Mouse (Mus musculus) stomach, embryonic 14.5 days (tissue): ENCODE results near the gene Tsx. TPM values are rescaled to one million over a fixed set of nuclear protein-coding genes. Genes with fewer than 3 reads are reported as not detected.
A peak's percentile ranks its signal among the peaks of the same experiment; 100 is the strongest.
"Not testable (repeated sequence)": the region's sequence is repeated elsewhere in the genome, so short reads cannot be mapped to it uniquely, and the experiment has no call there.

Source experiments
- ATAC-seq: fragments of 200-750 bp; cut with Nextera tagmentation; 2 replicates; pipeline ENCODE4 v1.8.0; 2017; ENCODE audit warnings: low read depth, moderate TSS enrichment; ENCODE audit not compliant: insufficient number of reproducible peaks, insufficient read depth, low FRiP score
- H3K27ac ChIP-seq: fragments of 300-500 bp; sonication (generic); 2 replicates; pipeline ENCODE4 v1.5.1; 2014; ENCODE audit warnings: mild to moderate bottlenecking, low read length, moderate library complexity, mixed read lengths
- H3K27me3 ChIP-seq: fragments of 300-500 bp; sonication (generic); 2 replicates; pipeline ENCODE4 v1.6.1; 2014; ENCODE audit warnings: low read length, control low read depth, mixed read lengths; ENCODE audit not compliant: control insufficient read depth, insufficient read depth
- H3K36me3 ChIP-seq: fragments of 300-500 bp; sonication (generic); 2 replicates; pipeline ENCODE4 v1.6.1; 2014; ENCODE audit warnings: mild to moderate bottlenecking, control low read depth, low read length, moderate library complexity, mixed read lengths; ENCODE audit not compliant: control insufficient read depth, insufficient read depth
- H3K4me1 ChIP-seq: fragments of 300-500 bp; sonication (generic); 2 replicates; pipeline ENCODE4 v1.6.1; 2014; ENCODE audit warnings: low read length, control low read depth, mixed read lengths; ENCODE audit not compliant: control insufficient read depth, insufficient read depth
- H3K4me2 ChIP-seq: fragments of 300-500 bp; sonication (generic); replicated peaks from 2 replicates; pipeline ENCODE4 v1.6.1; 2014; ENCODE audit warnings: low read depth, low read length, control low read depth
- H3K4me3 ChIP-seq: fragments of 300-500 bp; sonication (generic); 2 replicates; pipeline ENCODE4 v1.5.1; 2014; ENCODE audit warnings: low read depth, low read length, control low read depth
- H3K9ac ChIP-seq: fragments of 300-500 bp; sonication (generic); replicated peaks from 2 replicates; pipeline ENCODE4 v1.6.1; 2014; ENCODE audit warnings: low read depth, mild to moderate bottlenecking, control low read depth, low read length, moderate library complexity, mixed read lengths
- H3K9me3 ChIP-seq: fragments of 300-500 bp; sonication (generic); 2 replicates; pipeline ENCODE4 v1.6.1; 2016; ENCODE audit warnings: low read depth, low read length, control low read depth; ENCODE audit not compliant: control insufficient read depth
- WGBS: fragments of 180-500 bp; shearing (Covaris S2); extraction: QIAGEN DNeasy Blood & Tissue Kit; methylation state at CpG from one replicate; pipeline ENCODE4 v1.1.7; 2014; 5-methylcytosine and 5-hydroxymethylcytosine counted together
- polyA plus RNA-seq: library from polyadenylated mRNA; unstranded; fragments of >200 nt; fragmentation: Nextera tagmentation; extraction: Ambion mirVana; gene quantifications from 2 replicates; pipeline ENCODE4 v1.2.1, GENCODE M21; 2014

The Tsx gene
- polyA plus RNA-seq, 1 experiment from 2014 or later: 0.32 TPM

GRCm38 (mm10) chrX:103405021-103405420, 9.2 kb upstream of the Tsx start:
- no peak overlapping the region for H3K27ac ChIP-seq
- H3K4me1 ChIP-seq: no peaks in the 10 kb centered on the region
- 39% methylated on average over 11 of the region's 13 CpGs for WGBS
- no peak overlapping the region for H3K4me2 ChIP-seq
- H3K9me3 ChIP-seq: no peaks in the 10 kb centered on the region
- H3K4me3 ChIP-seq: no peak overlapping the region
- no peak for ATAC-seq
- H3K36me3 ChIP-seq: no peaks in the 10 kb centered on the region
- H3K27me3 ChIP-seq: 0 out of 2 replicates have a peak, but pooled peaks cover 2% of the 10 kb centered on the region
- no peak overlapping the region for H3K9ac ChIP-seq

DNA sequence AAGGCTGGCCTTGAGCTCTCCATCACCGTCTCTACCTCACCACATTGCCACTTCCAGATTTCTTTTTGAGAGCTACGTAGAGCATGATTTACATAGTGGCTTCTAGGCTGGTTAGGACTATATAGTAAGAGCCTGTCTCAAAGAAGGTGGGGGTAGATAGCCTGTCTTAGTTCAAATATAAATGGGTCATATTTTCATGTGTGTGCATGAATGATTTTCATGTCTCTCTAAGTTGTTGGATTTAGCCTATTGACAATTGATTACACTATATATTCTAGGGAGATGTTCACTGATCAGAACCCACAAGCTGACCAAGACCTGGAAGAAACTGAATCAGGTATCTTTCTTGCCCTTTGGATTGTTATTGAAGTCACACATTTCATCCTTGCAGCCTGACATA, 7.4 kb downstream of the Tsx start, which contains the start of gene Gm26992:
Gene Gm26992 (plus strand): TSS at position 301 of the 400 bp plus-strand sequence.
- Histone ChIP-seq H3K9me3 (no peaks in the 10 kb centered on the region), H3K9ac (no peak within 1 kb of the TSS), H3K27me3 (no peaks in the 10 kb centered on the region), H3K4me2 (no peak within 1 kb of the TSS), H3K4me1 (no peaks in the 10 kb centered on the region), H3K4me3 (no peak within 1 kb of the TSS), H3K36me3 (no peaks in the 10 kb centered on the region), H3K27ac (no peak within 1 kb of the TSS)
- no peak for ATAC-seq
- 90% methylated on average over 2 of the region's 2 CpGs for whole genome bisulfite sequencing

GRCm38 (mm10) chrX:103427677-103428076, 13.4 kb downstream of the Tsx start:
- Histone ChIP-seq H3K4me3 (no peak overlapping the region), H3K9me3 (no peaks in the 10 kb centered on the region), H3K9ac (no peak overlapping the region), H3K4me1 (no peaks in the 10 kb centered on the region), H3K27me3 (no peaks in the 10 kb centered on the region), H3K4me2 (no peak overlapping the region), H3K27ac (no peak overlapping the region), H3K36me3 (no peaks in the 10 kb centered on the region)
- 84% methylated on average over 7 of the region's 7 CpGs for WGBS
- ATAC-seq: no peak

GRCm38 (mm10) chrX:103432293-103432692, 18.0 kb downstream of the Tsx start:
- Histone ChIP-seq H3K27me3 (no peaks in the 10 kb centered on the region), H3K9ac (no peak overlapping the region), H3K27ac (no peak overlapping the region), H3K4me1 (no peaks in the 10 kb centered on the region), H3K9me3 (no peaks in the 10 kb centered on the region), H3K4me3 (no peak overlapping the region), H3K4me2 (no peak overlapping the region), H3K36me3 (no peaks in the 10 kb centered on the region)
- 56% methylated on average over 7 of the region's 7 CpGs for WGBS
- no peak for ATAC-seq

DNA sequence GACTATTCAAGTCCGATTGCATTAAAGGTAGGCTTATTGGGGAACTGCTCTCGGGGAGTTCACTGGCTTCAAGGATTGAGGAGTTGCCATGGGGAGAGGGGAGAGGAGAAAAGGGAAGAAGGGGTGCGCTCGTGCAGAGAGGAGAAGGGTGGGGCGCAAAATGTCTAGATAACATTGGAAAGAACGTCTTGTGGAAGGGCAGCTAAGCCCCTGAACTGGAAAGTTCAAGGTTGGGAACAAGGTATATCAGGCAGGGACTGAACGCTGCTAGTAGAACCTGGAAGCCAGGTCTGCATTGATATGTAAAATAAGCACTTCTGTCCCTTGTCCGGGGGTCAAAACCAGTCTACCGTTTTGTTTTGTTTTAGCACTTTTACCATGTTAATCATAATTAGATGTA, 23.8 kb downstream of the Tsx start:
- WGBS: 18% methylated on average over 9 of the region's 9 CpGs
- no peaks in the 10 kb centered on the region for H3K27me3 ChIP-seq

DNA sequence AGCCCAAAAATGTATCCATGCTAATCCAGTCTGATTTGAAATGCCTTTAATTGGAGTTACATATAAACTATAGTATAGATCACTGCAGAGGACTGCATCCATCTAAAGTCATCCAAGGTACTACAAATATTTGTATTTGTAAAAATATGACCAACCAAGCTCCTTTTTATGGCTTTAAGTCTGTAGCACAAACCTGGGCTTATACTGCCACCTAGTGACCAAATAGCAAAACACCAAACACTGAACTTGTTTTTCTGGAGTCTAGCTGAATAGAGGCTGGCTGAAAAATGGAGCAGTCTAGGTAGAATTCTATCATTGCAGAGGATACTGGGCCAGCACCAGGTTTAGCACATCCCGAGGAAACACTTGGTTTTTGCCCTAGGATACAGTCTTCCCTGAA, 26.5 kb downstream of the Tsx start:
- Histone ChIP-seq H3K4me2 (no peak overlapping the region), H3K36me3 (no peaks in the 10 kb centered on the region), H3K27me3 (no peaks in the 10 kb centered on the region), H3K9me3 (no peaks in the 10 kb centered on the region), H3K4me3 (no peak overlapping the region), H3K27ac (no peak overlapping the region), H3K4me1 (no peaks in the 10 kb centered on the region), H3K9ac (no peak overlapping the region)
- 0% methylated on average over 1 of the region's 1 CpGs for WGBS
- ATAC-seq: no peak

More for the DNA sequence above, 23.8 kb downstream of the Tsx start:
- H3K27ac ChIP-seq: no peak overlapping the region
- no peak overlapping the region for H3K4me2 ChIP-seq
- H3K9me3 ChIP-seq: no peaks in the 10 kb centered on the region
- no peak overlapping the region for H3K4me3 ChIP-seq
- H3K4me1 ChIP-seq: no peaks in the 10 kb centered on the region
- no peak overlapping the region for H3K9ac ChIP-seq
- ATAC-seq: no peak
- no peaks in the 10 kb centered on the region for H3K36me3 ChIP-seq

GRCm38 (mm10) chrX:103443755-103444154, 29.5 kb downstream of the Tsx start:
- 29% methylated on average over 7 of the region's 7 CpGs for WGBS
- H3K27me3 ChIP-seq: no peaks in the 10 kb centered on the region
- H3K4me2 ChIP-seq: no peak overlapping the region
- no peak for ATAC-seq
- H3K36me3 ChIP-seq: no peaks in the 10 kb centered on the region
- no peaks in the 10 kb centered on the region for H3K4me1 ChIP-seq
- no peaks in the 10 kb centered on the region for H3K9me3 ChIP-seq
- H3K9ac ChIP-seq: no peak overlapping the region
- no peak overlapping the region for H3K27ac ChIP-seq
- no peak overlapping the region for H3K4me3 ChIP-seq

GRCm38 (mm10) chrX:103447539-103448169, 33.4 kb downstream of the Tsx start:
- peak; percentile 69 for ATAC-seq
- Histone ChIP-seq H3K4me3 (peak overlapping the region; percentile 20), H3K4me2 (peak overlapping the region; percentile 49)

GRCm38 (mm10) chrX:103448429-103448828, 34.2 kb downstream of the Tsx start:
- not testable (repeated sequence) for H3K27me3 ChIP-seq, H3K9ac ChIP-seq, H3K36me3 ChIP-seq, H3K4me1 ChIP-seq, ATAC-seq, H3K27ac ChIP-seq, H3K4me2 ChIP-seq, H3K9me3 ChIP-seq
- H3K4me3 ChIP-seq: peak overlapping the region; percentile 20; the same call in 1 of the 2 replicates
- 44% methylated on average over 12 of the region's 13 CpGs for WGBS

More at GRCm38 (mm10) chrX:103447539-103448169, 33.4 kb downstream of the Tsx start:
- Histone ChIP-seq H3K9ac (no peak overlapping the region), H3K4me1 (no peaks in the 10 kb centered on the region), H3K27me3 (no peaks in the 10 kb centered on the region), H3K9me3 (no peaks in the 10 kb centered on the region), H3K36me3 (no peaks in the 10 kb centered on the region), H3K27ac (no peak overlapping the region)
- 8% methylated on average over 34 of the region's 34 CpGs for WGBS
